Mouse (Mus musculus) brown adipose tissue, adult 24 weeks (tissue): Measurements from ENCODE around the gene Shisal2b. TPM values are rescaled to one million over a fixed set of nuclear protein-coding genes. Genes with fewer than 3 reads are reported as not detected.
A peak's percentile ranks its signal among the peaks of the same experiment; 100 is the strongest.

Experiments used
- H3K27ac ChIP-seq: fragments of 200-500 bp; replicated peaks from 2 replicates; pipeline ENCODE4 v1.5.1; 2012; ENCODE audit warnings: low read depth, mild to moderate bottlenecking, low read length
- H3K4me1 ChIP-seq: fragments of 200-500 bp; 2 replicates; pipeline ENCODE4 v1.6.1; 2012; ENCODE audit warnings: low read length, mixed read lengths; ENCODE audit not compliant: control insufficient read depth, insufficient read depth, insufficient read length
- H3K4me3 ChIP-seq: fragments of 200-500 bp; 2 replicates; pipeline ENCODE4 v1.5.1; 2012; ENCODE audit warnings: low read depth, mild to moderate bottlenecking, low read length, moderate library complexity; ENCODE audit not compliant: insufficient read depth
- polyA plus RNA-seq: library from polyadenylated mRNA; stranded (reverse); fragments of >200 nt; gene quantifications from 2 replicates; pipeline ENCODE4 v1.2.4, GENCODE M21; 2012; ENCODE audit not compliant: missing spikeins, insufficient read depth, insufficient read length

Gene Shisal2b
- polyA plus RNA-seq, 1 experiment, result not detected

DNA sequence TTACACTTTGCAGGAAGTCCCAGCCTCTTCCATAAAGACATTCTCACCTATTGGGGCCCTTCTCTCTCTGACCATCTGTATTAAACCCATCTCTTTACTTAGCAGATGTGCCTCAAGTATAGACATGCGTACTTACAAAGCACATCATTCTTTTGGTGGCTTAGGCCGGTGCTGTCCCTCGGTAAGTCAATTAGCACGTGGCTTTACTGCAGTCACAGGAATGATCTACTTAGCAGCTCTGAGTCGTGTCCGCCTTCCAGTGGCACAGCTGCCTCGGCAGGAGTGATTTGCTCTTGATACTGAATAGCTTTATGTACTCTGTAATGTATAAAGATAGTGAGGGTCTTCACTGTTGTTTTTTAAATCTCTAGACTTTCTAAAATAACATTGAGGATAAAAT is 26.1 kb downstream of the Shisal2b start:
- Histone ChIP-seq H3K4me3 (no peak overlapping the region), H3K27ac (no peak overlapping the region), H3K4me1 (no peaks in the 10 kb centered on the region)

- no peaks in the 10 kb centered on the region for H3K4me1 ChIP-seq
- no peak overlapping the region for H3K4me3 ChIP-seq
- H3K27ac ChIP-seq, result no peak overlapping the region
Observed at GRCm38 (mm10) chr13:104832811-104833210, 30.9 kb downstream of the Shisal2b start.

DNA sequence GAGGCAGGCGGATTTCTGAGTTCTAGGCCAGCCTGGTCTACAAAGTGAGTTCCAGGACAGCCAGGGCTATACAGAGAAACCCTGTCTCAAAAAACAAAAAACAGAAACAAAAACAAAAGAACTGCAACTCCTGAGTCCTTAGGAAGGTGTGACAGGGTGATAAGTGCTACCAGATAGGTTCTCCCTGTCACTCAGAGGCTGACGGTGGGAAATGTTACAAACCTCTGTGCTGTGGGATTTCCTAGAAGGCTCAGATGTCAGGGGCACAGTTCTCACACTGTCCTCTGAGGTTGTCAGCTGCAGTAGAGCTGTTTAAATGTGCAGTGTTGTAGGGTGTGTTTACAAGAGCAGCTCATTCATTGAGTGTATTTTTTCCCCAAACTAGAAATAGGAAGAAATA is 38.2 kb downstream of the Shisal2b start:
- H3K27ac ChIP-seq, result no peak overlapping the region
- H3K4me3 ChIP-seq, result no peak overlapping the region
- no peaks in the 10 kb centered on the region for H3K4me1 ChIP-seq

DNA sequence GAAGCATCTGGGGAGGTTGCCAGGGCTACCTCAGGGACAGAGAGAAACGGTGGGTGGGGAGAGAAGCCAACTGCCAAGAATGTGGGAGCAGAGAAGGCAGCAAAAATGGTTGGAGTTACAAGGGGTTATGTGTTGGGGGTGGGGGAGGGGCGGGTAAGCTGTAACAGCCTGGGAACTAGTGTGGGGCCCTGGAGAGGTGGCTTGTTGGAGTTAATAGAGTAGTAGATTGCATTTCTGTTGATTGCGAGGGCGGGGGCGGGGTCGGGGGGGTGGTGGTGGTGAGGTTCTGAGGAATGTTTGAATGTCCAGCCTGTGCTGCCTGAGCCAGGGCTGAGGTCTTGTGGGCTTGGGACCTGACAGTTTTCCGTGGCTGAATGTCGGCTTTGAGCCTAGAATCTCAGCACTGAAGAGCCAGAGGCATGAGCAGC is 41.3 kb downstream of the Shisal2b start:
- Histone ChIP-seq H3K27ac (no peak overlapping the region), H3K4me3 (no peak overlapping the region), H3K4me1 (peaks cover 7% of the 10 kb centered on the region; the same call in 1 of the 2 replicates)

GRCm38 (mm10) chr13:104821908-104822307 is 41.8 kb downstream of the Shisal2b start:
- Histone ChIP-seq H3K27ac (no peak overlapping the region), H3K4me1 (peaks cover 7% of the 10 kb centered on the region; the same call in 1 of the 2 replicates), H3K4me3 (no peak overlapping the region)

GRCm38 (mm10) chr13:104821192-104821591 is 42.5 kb downstream of the Shisal2b start:
- Histone ChIP-seq H3K4me1 (peaks cover 7% of the 10 kb centered on the region; the same call in 1 of the 2 replicates), H3K27ac (no peak overlapping the region), H3K4me3 (no peak overlapping the region)

GRCm38 (mm10) chr13:104817696-104818095 is 46.0 kb downstream of the Shisal2b start:
- Histone ChIP-seq H3K4me1 (peaks cover 10% of the 10 kb centered on the region), H3K27ac (peak overlapping the region; percentile 84), H3K4me3 (peak overlapping the region; percentile 84)

- peak within 1 kb of the TSS; percentile 99 for H3K27ac ChIP-seq
- peak within 1 kb of the TSS; percentile 84 for H3K4me3 ChIP-seq
- H3K4me1 ChIP-seq, result peaks cover 10% of the 10 kb centered on the region
Observed at GRCm38 (mm10) chr13:104816635-104817571, 46.8 kb downstream of the Shisal2b start, which contains the start of gene Cwc27. Gene Cwc27 (minus strand): TSS chr13:104817142.

- H3K27ac ChIP-seq, result no peak overlapping the region
- H3K4me1 ChIP-seq, result peaks cover 10% of the 10 kb centered on the region
- peak overlapping the region; percentile 84 for H3K4me3 ChIP-seq
Observed at GRCm38 (mm10) chr13:104816270-104816634, 47.4 kb downstream of the Shisal2b start.

DNA sequence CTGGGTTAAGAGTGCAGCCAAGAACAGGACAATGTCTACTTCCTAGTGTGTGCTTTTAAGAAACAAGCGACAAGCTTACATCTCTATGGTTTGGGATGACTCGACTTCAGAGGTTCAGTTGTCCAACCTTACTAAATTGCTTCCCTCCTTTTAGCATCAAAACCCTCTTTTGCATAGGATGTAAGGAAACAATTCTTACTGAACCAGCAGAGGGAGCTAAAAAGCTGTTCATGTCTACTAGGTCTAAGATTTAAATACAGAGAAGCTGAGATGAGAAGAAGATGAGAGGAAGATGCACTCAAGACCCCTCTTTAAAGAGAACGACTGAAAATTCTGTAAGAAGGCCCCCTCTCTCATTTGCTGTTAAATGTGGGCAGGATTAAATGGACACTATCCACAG is 58.0 kb downstream of the Shisal2b start:
- Histone ChIP-seq H3K4me3 (no peak overlapping the region), H3K27ac (no peak overlapping the region), H3K4me1 (peaks cover 2% of the 10 kb centered on the region; the same call in 1 of the 2 replicates)

DNA sequence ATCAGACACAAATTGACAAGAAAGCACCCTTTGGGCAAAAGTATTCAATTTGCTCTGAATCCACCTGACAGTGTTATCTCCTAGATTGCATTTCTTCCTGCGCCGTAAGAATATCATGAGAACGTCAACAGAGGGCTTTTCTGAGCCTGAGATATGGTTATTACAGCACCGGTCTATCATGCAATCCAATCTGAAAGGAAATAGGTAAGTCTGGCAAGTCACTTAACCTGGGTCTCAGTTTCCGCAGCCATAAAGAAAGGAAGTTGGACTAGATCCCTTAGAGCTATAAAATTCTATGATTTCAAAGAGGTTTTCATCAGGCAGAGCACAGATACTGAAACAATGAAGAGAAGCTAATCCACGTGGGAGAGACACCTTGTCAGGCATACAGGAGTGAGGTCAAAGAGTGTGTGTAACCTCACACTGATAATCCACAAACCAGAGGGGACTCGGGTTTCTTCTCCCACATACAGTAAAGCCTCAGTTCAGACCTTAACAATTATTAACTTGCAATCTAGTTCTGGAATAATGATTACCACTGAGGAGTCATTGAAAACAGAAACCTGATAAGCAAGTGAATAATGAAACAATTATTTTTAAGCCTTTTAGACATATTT is 64.0 kb downstream of the Shisal2b start:
- no peak overlapping the region for H3K4me3 ChIP-seq
- peaks cover 3% of the 10 kb centered on the region; the same call in 1 of the 2 replicates for H3K4me1 ChIP-seq
- no peak overlapping the region; the same call in 1 of the 2 replicates for H3K27ac ChIP-seq

GRCm38 (mm10) chr13:104799067-104799466 is 64.6 kb downstream of the Shisal2b start:
- H3K4me1 ChIP-seq, result peaks cover 3% of the 10 kb centered on the region; the same call in 1 of the 2 replicates
- H3K27ac ChIP-seq, result no peak overlapping the region; the same call in 1 of the 2 replicates
- no peak overlapping the region for H3K4me3 ChIP-seq

Other genes with a start within 250 kb of the Shisal2b start
- 31.2 and 33.3 TPM in 2 replicates for gene Srek1ip1, start 71.4 kb downstream of the Shisal2b start, polyA plus RNA-seq
- 13.1 and 16.4 TPM in 2 replicates for gene Cwc27, start 46.8 kb downstream of the Shisal2b start, polyA plus RNA-seq
- 0.75 and 0.91 TPM in 2 replicates for gene Rgs7bp, start 191.0 kb upstream of the Shisal2b start, polyA plus RNA-seq
- gene 4933425L06Rik, start 218.2 kb upstream of the Shisal2b start, polyA plus RNA-seq, result not detected in 2 replicates